Mouse (Mus musculus) hindbrain, embryonic 16.5 days (tissue): Measurements from ENCODE around the gene Adgrl3. TPM values are rescaled to one million over a fixed set of nuclear protein-coding genes. Genes with fewer than 3 reads are reported as not detected.

ENCODE experiments used
- ATAC-seq: fragments of 200-750 bp; cut with Nextera tagmentation; 2 replicates; pipeline ENCODE4 v1.8.0; 2017; ENCODE audit warnings: moderate TSS enrichment, moderate library complexity
- H3K27ac ChIP-seq: fragments of 300-500 bp; sonication (generic); 2 replicates; pipeline ENCODE4 v1.5.1; 2014; ENCODE audit warnings: low read depth, mild to moderate bottlenecking, control low read depth, low read length, moderate library complexity
- H3K27me3 ChIP-seq: fragments of 300-500 bp; sonication (generic); replicated peaks from 2 replicates; pipeline ENCODE4 v1.6.1; 2014; ENCODE audit warnings: low read length; ENCODE audit not compliant: control insufficient read depth, insufficient read depth
- H3K36me3 ChIP-seq: fragments of 300-500 bp; sonication (generic); 2 replicates; pipeline ENCODE4 v1.6.1; 2014; ENCODE audit warnings: mild to moderate bottlenecking, low read length, moderate library complexity, mixed read lengths; ENCODE audit not compliant: control insufficient read depth, insufficient read depth
- H3K4me1 ChIP-seq: fragments of 300-500 bp; sonication (generic); 2 replicates; pipeline ENCODE4 v1.6.1; 2014; ENCODE audit warnings: low read depth, low read length; ENCODE audit not compliant: control insufficient read depth, insufficient read depth
- H3K4me2 ChIP-seq: fragments of 300-500 bp; sonication (generic); 2 replicates; pipeline ENCODE4 v1.6.1; 2014; ENCODE audit warnings: mild to moderate bottlenecking, low read length, control low read depth, moderate library complexity
- H3K4me3 ChIP-seq: fragments of 300-500 bp; sonication (generic); 2 replicates; pipeline ENCODE4 v1.5.1; 2014; ENCODE audit warnings: mild to moderate bottlenecking, low read length, control low read depth, moderate library complexity
- H3K9ac ChIP-seq: fragments of 300-500 bp; sonication (generic); 2 replicates; pipeline ENCODE4 v1.6.1; 2014; ENCODE audit warnings: low read depth, mild to moderate bottlenecking, control low read depth, low read length, moderate library complexity
- H3K9me3 ChIP-seq: fragments of 300-500 bp; sonication (generic); 2 replicates; pipeline ENCODE4 v1.6.1; 2014; ENCODE audit warnings: mild to moderate bottlenecking, low read length, moderate library complexity; ENCODE audit not compliant: control insufficient read depth
- WGBS: fragments of 180-500 bp; shearing (Covaris S2); extraction: QIAGEN DNeasy Blood & Tissue Kit; methylation state at CpG from one replicate; pipeline ENCODE4 v1.1.7; 2014; 5-methylcytosine and 5-hydroxymethylcytosine counted together
- polyA plus RNA-seq: library from polyadenylated mRNA; unstranded; fragments of >200 nt; fragmentation: Nextera tagmentation; extraction: Ambion mirVana; gene quantifications from 2 replicates; pipeline ENCODE4 v1.2.1, GENCODE M21; 2015

The Adgrl3 gene
- polyA plus RNA-seq, 1 experiment from 2014 or later = 67.2 TPM

- no peaks in the 10 kb centered on the region for H3K27me3 ChIP-seq
- no peak overlapping the region for H3K4me3 ChIP-seq
- no peak for ATAC-seq
- 63% methylated on average over 2 of the region's 2 CpGs for WGBS
- H3K4me2 ChIP-seq = no peak overlapping the region
- H3K27ac ChIP-seq = no peak overlapping the region
- no peak overlapping the region for H3K9ac ChIP-seq
- no peaks in the 10 kb centered on the region for H3K36me3 ChIP-seq
- no peaks in the 10 kb centered on the region for H3K9me3 ChIP-seq
- H3K4me1 ChIP-seq = no peaks in the 10 kb centered on the region
Observed at GRCm38 (mm10) chr5:81653941-81654340, 634.0 kb downstream of the Adgrl3 start.

- no peaks in the 10 kb centered on the region for H3K27me3 ChIP-seq
- H3K9ac ChIP-seq = no peak overlapping the region
- no peak overlapping the region for H3K4me2 ChIP-seq
- H3K4me3 ChIP-seq = no peak overlapping the region
- H3K4me1 ChIP-seq = no peaks in the 10 kb centered on the region
- H3K9me3 ChIP-seq = no peaks in the 10 kb centered on the region
- no peak overlapping the region for H3K27ac ChIP-seq
- ATAC-seq = peak; percentile 58
- WGBS = 21% methylated on average over 6 of the region's 6 CpGs
- no peaks in the 10 kb centered on the region for H3K36me3 ChIP-seq
Observed at GRCm38 (mm10) chr5:81661611-81662390, 641.9 kb downstream of the Adgrl3 start.

- H3K36me3 ChIP-seq = no peaks in the 10 kb centered on the region
- ATAC-seq = no peak
- 49% methylated on average over 4 of the region's 4 CpGs for WGBS
Observed at GRCm38 (mm10) chr5:81671025-81671424, 651.1 kb downstream of the Adgrl3 start.

GRCm38 (mm10) chr5:81674275-81674974, 654.5 kb downstream of the Adgrl3 start:
- Histone ChIP-seq H3K9me3 (no peaks in the 10 kb centered on the region), H3K27me3 (no peaks in the 10 kb centered on the region), H3K9ac (no peak overlapping the region), H3K36me3 (no peaks in the 10 kb centered on the region), H3K4me3 (no peak overlapping the region), H3K4me2 (no peak overlapping the region), H3K27ac (no peak overlapping the region), H3K4me1 (no peaks in the 10 kb centered on the region)
- WGBS = 87% methylated on average over 4 of the region's 4 CpGs
- ATAC-seq = no peak

More at GRCm38 (mm10) chr5:81671025-81671424, 651.1 kb downstream of the Adgrl3 start:
- Histone ChIP-seq H3K27ac (no peak overlapping the region), H3K4me2 (no peak overlapping the region), H3K9ac (no peak overlapping the region), H3K9me3 (no peaks in the 10 kb centered on the region), H3K4me1 (no peaks in the 10 kb centered on the region), H3K4me3 (no peak overlapping the region), H3K27me3 (no peaks in the 10 kb centered on the region)

- Histone ChIP-seq H3K4me1 (no peaks in the 10 kb centered on the region), H3K4me3 (no peak overlapping the region), H3K36me3 (no peaks in the 10 kb centered on the region), H3K27ac (no peak overlapping the region), H3K4me2 (no peak overlapping the region), H3K9me3 (no peaks in the 10 kb centered on the region), H3K9ac (no peak overlapping the region), H3K27me3 (no peaks in the 10 kb centered on the region)
- no peak for ATAC-seq
- WGBS = 79% methylated on average over 1 of the region's 1 CpGs
Observed at GRCm38 (mm10) chr5:81674975-81675371, 655.0 kb downstream of the Adgrl3 start.

- Histone ChIP-seq H3K27ac (no peak overlapping the region), H3K4me1 (no peaks in the 10 kb centered on the region), H3K9me3 (no peaks in the 10 kb centered on the region), H3K4me2 (no peak overlapping the region), H3K4me3 (no peak overlapping the region), H3K36me3 (no peaks in the 10 kb centered on the region), H3K9ac (no peak overlapping the region), H3K27me3 (no peaks in the 10 kb centered on the region)
- WGBS = 74% methylated on average over 1 of the region's 1 CpGs
- ATAC-seq = 0 out of 2 replicates have a peak, but pooled peaks have one; percentile 20
Observed at GRCm38 (mm10) chr5:81676896-81677295, 657.0 kb downstream of the Adgrl3 start.

GRCm38 (mm10) chr5:81686206-81686605, 666.3 kb downstream of the Adgrl3 start:
- no peak overlapping the region for H3K27ac ChIP-seq
- ATAC-seq = no peak
- H3K9ac ChIP-seq = no peak overlapping the region
- H3K4me3 ChIP-seq = no peak overlapping the region
- no peaks in the 10 kb centered on the region for H3K9me3 ChIP-seq
- H3K27me3 ChIP-seq = no peaks in the 10 kb centered on the region
- no peak overlapping the region for H3K4me2 ChIP-seq
- WGBS = 75% methylated on average over 3 of the region's 3 CpGs
- H3K36me3 ChIP-seq = no peaks in the 10 kb centered on the region; the same call in 1 of the 2 replicates
- H3K4me1 ChIP-seq = no peaks in the 10 kb centered on the region

- no peak for ATAC-seq
- Histone ChIP-seq H3K4me1 (no peaks in the 10 kb centered on the region), H3K36me3 (no peaks in the 10 kb centered on the region; the same call in 1 of the 2 replicates), H3K4me3 (no peak overlapping the region), H3K27ac (no peak overlapping the region), H3K9me3 (no peaks in the 10 kb centered on the region), H3K9ac (no peak overlapping the region), H3K27me3 (no peaks in the 10 kb centered on the region), H3K4me2 (no peak overlapping the region)
- 86% methylated on average over 4 of the region's 4 CpGs for WGBS
Observed at GRCm38 (mm10) chr5:81686845-81687244, 666.9 kb downstream of the Adgrl3 start.

- ATAC-seq = no peak
- no peaks in the 10 kb centered on the region for H3K27me3 ChIP-seq
- H3K4me2 ChIP-seq = no peak overlapping the region
- H3K9ac ChIP-seq = no peak overlapping the region
- 50% methylated on average over 3 of the region's 3 CpGs for WGBS
- H3K27ac ChIP-seq = no peak overlapping the region
- no peaks in the 10 kb centered on the region for H3K9me3 ChIP-seq
- H3K4me3 ChIP-seq = no peak overlapping the region
- H3K36me3 ChIP-seq = no peaks in the 10 kb centered on the region
- no peaks in the 10 kb centered on the region for H3K4me1 ChIP-seq
Observed at GRCm38 (mm10) chr5:81729620-81730019, 709.7 kb downstream of the Adgrl3 start.
